Mouse (Mus musculus) brain, embryonic 14.5 days (tissue): ENCODE measurements at regions not wholly inside any gene's neighbourhood (a gene's known extent, or its start where the extent isn't known, plus 50 kb on each side); places are given as distances from the start of the nearest gene placed in this dataset.

Experiments
- CTCF ChIP-seq: fragments of 200-500 bp; IDR thresholded peaks from 2 replicates; pipeline ENCODE4 v1.5.1; 2012; ENCODE audit warnings: inconsistent platforms, mild to moderate bottlenecking, moderate library complexity, borderline replicate concordance; ENCODE audit not compliant: insufficient read depth, insufficient read length; ENCODE audit errors: extremely low read depth
- POLR2A ChIP-seq: fragments of 200-500 bp; IDR thresholded peaks from 2 replicates; pipeline ENCODE4 v1.6.1; 2012; ENCODE audit warnings: mild to moderate bottlenecking, inconsistent platforms, borderline replicate concordance; ENCODE audit not compliant: poor library complexity, insufficient read depth, insufficient read length, severe bottlenecking; ENCODE audit errors: extremely low read depth

- TF ChIP-seq POLR2A (no peak), CTCF (no peak)
These were observed 378.0 kb downstream of the Rapgef2 start for GRCm38 (mm10) chr3:78908196-78908844.
